Mouse (Mus musculus) spleen, postnatal 10 days (tissue): Measurements from ENCODE around the gene Rtn1.

ENCODE experiments used
- DNase-seq, 2 experiments: peaks; one replicate each; pipeline ENCODE4 v3.0.0; 2021 to 2022; ENCODE audit warnings: low spot score in 2 of 2

The Rtn1 gene

DNA sequence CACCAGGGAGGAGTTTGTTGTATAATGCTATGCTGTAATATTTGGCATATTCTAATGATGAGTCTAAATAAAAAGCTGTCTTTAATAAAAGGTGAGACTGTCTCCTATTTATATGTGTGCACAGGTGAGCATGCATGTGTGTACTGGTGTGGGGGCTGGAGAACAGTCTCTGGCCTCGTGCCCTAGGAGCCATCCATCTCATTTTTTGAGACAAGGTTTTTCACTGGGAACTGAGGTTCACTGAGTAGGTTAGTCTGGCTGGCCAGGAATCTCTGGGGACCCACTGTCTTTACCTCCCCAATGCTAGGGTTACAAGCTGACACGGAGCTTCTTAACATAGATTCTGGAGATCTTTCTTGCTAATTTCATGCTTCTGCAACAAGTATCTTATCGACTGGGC is 176.7 kb downstream of the Rtn1 start:
- no peak for DNase-seq

DNA sequence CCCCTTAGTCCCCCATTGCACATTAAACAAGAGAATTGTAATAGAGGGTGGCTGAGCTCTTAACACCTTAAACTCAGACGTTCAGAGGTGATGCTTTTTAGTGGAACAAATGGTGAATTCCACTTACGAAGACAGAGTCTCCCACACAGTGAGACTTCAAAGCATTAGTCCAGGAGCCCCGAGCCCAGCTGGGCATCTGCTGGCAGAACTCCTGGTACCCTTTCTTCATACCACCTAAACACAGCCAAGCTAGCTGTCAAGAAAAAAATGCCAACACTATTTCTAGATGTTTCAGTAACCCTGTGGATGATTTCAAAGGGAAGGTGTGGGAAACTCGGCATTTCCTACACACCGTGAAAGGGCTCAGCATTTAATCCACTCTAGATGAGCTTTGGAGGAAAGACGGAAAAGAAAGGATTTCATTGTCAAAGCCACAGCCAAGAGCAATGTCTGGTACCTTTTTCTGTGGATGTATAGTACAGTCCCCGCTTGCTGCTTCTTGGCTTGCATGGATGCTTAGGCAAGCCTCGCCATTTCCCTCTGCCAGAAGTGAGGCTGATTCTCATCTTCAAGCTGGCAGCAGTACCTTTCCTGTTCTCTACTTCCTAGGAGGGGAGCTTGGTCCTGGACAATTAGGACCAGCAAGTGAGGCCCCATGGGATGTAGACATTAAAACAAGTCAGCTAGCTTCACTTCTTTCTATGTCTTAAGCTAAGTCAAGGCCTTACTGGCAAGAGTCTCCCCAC is 179.2 kb downstream of the Rtn1 start:
- DNase-seq, result no peak

DNA sequence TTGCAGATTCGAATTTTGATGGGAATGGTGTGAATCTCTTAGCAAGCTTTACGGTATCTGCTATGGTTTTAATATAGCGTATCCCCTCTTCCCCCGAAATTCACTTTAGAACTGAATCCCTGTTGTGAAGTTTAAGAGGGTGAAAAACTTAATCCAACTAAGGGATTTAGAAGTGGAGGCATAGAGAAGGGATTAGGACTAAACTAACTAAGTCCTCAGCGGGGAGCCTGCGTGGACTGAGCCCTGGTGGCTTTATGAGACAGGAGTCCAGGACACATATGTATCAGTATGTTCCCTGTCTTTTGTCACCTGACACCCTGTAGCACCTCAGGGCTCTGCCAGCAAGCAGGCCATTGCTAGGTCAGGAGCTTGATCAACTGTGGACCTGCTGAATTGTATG is 181.1 kb downstream of the Rtn1 start:
- no peak for DNase-seq

DNA sequence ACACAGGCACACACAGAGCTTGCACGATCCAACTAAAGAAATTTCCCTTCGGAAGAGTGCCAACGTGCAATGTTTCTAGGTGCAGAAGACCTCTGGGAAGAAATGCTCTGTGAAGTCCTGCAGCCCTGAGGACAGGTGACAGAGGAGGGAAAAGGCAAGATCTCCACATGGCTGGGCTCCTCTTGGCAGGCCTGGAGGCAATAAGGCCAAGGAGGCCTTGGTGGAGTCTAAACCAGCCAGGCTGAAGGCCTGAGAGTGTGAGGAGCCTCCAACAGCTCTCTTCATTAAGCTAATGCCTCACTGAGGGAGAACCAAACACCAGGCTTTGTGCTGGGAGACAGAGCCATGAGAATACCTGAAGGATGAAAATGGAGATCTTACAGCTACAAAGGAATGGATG is 183.5 kb downstream of the Rtn1 start:
- DNase-seq, result no peak

DNA sequence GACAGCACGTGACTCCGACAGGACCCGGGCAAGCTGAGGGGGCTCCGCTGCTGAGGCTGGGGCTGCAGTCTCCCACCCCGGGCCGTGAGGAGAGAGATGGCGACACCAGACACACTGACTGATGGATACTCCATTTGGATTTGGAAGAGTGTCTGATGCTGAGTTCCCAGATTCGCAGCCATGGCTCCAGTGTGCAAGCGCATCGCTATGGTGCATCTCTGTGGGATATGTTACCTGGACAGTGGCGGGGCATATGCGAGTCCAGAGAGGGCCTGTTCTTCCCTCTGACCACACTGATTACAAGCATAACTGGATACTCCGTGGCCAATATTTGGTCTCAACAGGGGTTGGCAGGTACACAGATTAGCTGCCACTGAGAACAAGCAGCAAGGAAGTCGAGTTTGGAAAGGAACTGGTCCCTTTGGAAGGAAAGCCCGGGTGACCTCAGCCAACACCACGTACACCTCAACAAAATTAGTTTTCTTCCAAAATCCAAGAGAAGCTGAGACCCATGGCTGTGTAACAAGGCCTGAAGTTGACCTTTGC is 185.2 kb downstream of the Rtn1 start:
- DNase-seq, result no peak

DNA sequence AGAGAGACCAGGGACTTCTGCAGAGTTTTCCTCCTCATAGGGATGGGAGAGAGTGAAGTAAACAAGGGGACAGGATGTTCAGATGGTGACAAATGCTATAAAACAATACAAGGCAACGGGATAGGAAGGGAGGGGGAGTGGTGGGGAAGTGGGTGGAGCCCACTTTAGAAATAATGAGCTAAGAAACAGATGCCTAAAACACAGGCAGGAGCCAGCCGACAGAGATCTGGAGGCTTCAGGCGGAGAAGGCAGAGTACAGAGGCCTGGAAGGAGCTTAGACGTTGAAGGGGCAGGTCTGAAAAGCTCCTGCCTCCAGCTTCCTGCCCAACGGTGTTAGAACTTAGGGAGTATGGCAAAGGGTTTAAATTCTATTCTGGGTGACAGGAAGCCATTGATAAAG is 195.3 kb downstream of the Rtn1 start:
- no peak for DNase-seq

DNA sequence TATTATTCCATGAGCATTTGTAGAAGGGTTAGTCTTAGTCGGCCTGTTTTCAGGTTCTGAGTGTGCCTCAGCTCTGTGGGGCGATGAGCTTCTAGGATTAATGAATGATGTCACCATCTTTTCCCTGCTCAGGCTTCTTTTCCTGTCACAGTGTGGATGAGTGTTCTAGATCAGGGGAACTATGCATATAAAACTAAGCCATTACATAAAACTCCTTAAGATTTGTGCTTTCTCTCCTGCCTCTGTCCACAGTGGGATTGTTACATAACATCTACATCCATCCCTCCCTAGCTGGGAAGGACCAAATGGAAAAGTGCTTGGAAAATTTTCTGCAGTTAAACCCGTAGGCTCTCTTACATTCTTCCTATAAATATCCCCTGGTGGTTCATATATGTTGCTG is 208.0 kb downstream of the Rtn1 start:
- DNase-seq, result no peak

DNA sequence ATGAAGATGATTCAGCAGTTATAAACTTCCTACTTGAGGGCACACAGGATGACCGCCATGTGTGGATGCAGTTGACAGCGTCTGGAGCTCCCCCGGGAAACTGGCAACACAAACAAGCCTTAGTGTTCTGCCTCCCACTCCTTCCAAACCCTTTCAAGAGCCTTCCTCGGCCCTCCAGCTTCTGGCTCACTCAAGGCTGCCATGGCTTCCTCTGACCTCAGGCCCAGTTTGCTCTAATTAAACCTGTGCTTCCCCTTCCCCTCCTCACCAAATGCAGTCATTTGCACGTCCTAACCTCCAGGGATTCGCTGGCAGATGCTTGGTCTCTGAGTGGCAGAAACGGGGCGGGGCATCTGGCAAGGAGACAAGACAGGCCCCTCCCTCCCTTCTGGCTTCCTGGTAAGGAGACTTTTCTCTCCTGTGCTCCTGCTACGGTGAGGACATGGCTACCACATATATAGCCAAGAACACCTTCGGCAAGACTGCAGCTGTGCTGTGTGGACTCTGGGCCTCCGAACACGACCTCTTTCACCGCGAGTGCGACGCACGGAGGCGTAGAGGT is 210.8 kb downstream of the Rtn1 start:
- no peak for DNase-seq

DNA sequence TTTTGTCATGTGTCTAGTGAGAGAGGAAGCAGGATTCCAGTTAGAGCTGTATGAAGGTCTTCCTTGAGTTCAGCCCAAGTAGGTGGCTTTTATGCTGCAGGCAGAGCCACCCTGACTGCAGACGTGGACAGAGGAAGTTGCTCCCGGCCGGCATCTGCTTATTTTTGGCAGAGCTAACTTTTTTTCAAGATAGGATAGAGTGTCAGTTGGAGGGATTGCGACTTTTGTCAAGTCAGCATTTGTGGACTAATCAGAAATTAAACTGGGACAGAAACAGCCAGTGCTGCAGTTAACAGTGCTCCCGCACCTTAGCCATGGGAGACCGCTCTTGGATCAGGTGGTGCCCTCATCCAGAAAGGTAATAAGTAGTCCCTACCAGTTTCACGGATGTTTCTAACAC is 211.4 kb downstream of the Rtn1 start:
- no peak for DNase-seq

DNA sequence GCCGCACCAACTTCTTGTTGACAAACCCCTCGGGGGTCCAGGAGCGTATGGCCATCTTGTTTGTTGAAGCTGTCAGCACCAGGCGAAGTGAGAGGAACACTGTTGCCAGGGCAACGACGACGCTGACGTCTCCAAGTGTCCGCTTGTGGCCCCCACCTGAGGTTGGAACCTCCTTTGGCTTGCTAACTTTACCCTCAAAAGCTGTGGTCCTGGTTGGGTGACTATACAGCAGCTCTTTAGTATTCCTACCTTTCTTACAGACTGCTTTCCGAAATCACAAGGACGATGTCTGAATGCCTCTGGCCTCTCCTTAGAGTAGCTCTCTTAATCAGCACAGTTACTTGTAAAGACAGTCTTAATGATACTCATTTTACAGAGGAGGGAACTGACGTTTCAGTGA is 223.9 kb downstream of the Rtn1 start, which contains the start of gene Ccdc175:
TSS of gene Ccdc175 (minus strand) at position 101 of the 400 bp plus-strand sequence.
- DNase-seq, result no peak

DNA sequence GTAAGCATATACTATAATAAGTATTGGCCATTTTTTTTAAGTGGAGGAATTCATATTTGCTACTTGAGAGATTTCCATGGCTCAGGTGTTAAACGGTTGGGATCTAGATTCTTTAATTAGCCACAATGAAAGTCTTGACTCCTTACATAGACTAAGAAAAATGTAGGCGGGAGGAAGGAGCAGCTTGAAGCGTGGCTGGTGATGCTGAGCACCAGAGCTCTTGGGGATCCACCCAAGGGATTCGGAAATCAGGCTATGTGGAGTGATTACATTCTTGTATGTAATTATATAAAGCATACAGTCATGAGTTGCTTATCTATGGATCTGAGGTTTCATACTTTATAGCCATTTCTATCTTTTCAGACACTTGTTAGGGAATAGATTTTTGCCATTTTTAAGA is 229.3 kb downstream of the Rtn1 start:
- DNase-seq, result no peak

DNA sequence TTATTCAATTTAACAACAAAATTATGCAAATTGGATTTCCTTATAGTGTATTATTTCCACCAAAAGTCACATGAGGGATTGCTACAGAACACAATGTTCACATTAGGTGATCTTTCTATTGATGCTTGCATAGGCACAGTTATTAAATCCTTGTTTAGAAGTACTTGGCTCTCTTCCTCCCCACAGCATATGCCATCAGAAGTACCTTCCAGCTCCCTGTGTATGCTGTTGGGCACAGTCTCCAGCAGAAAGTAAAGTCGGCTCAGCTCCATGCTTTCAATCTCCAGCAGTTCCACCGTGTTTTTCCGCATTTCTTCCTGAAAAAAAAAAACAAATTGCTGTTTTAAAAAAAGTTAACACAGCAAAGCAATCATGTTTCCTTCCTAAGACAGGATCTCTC is 230.5 kb downstream of the Rtn1 start:
- no peak for DNase-seq
